Mouse (Mus musculus) kidney, adult 18-20 months (tissue): ENCODE measurements at regions not wholly inside any gene's neighbourhood (a gene's known extent, or its start where the extent isn't known, plus 50 kb on each side); places are given as distances from the start of the nearest gene placed in this dataset.

Experiments
- DNase-seq: peaks from one replicate; pipeline ENCODE4 v3.0.0; 2021

DNA sequence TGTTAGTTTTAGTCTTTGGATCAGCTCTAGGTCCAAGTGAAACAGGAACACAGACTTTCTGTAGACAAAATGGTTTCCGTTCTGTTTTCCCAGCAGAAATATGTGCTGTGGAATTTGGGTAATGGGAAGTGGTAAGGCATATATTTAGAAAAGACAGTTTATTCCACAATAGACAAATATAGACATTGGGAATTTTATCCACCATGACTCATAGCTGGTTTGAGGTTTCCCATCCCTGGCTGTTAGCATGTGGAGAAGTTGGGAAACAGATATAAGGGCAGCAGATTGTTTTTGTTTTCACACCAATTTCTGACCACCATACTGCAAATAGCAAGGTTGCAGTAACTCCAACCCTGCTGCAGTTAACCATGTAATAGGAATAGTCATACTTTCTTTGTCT is 385.0 kb upstream of the Adam34 start:
- DNase-seq, result no peak

DNA sequence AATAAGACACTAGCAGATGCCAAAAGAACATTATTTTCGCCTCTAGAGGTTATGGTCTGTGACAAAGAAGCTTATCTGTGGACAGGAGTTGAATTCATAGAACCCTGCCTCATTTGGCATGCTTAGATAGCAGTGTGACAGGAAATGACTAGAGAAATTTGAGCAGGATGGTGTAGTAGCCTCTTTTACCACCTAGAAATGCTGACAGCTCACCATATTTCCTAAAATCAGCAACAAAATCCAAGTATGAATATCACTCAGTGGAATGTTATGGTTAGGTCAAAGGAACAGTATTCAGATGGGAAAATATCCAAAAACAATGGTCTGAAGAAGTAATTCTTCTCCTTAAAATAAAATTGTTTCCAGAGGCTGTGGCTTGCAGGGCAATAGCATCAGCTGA is 383.6 kb upstream of the Adam34 start:
- DNase-seq, result no peak

DNA sequence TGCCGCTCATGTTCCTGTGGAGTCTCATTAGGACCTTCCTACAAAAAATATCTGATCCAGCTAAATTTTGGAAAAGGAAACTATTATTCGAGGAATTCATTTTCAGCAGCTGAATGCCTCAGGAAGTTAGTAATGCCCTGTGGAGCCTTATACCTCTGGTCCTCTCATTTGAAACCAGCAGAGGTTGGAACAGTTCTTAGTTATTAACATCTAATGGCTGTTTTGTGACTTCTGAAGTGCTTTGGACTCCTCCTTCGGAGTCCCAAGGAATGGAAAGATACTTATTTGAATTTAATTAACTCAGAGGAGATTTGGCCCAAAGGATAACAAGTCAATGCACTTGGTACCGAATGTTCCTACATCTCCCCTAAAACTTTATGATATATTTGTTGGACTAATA is 372.2 kb upstream of the Adam34 start:
- DNase-seq, result no peak

DNA sequence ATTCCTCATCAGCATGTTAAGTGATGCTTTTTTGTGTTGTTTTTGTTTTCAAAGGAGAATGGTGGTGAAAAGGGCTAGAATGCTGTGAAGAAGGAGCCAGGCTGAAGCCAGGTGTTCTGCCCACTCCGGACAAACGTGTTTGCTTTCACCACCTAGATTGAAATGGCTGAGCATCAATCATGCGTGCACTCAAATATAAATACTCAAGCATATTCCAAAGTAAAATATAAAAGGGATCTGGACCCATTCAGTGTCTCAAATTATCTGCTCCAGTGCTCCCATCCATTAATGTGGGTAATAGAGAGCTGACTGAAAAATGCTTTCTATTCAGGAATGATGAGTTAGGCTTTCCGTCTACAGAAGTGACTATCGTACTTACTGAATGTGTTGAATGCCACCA is 349.0 kb upstream of the Adam34 start:
- no peak for DNase-seq

DNA sequence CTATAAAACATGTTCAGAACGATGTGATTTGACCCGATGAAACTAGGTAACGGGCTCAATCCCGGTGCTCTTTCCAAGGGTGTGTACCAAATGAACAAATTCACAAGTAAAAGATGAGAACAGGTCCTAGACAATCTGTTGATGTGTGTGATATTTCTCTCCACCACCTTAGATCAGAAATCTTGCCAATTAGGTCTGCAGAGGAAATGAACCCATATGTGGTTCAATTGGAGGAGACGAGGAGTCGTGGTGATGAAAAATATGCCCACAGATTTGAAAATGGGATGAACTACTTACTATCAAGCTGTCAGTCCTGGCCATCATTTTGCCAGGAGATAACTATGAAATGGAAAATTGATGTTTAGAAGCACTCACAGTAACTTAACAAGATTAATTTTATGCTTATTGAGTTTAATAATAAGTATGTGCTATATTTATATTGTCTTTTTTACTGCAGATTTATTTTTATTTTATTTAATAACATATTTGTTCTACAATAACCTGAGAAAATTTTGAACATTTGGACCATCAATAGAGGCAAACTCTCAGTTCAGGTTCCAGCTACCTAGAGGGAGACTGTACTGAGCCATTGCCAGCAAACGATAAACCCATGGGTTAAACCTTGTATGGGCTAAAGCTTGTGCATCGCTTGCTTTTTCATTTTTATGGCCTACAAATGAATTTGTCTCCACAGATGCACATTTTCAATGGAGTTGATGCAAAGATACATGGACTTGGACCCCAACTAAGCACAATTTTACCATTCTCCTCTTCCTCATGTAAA is 332.9 kb upstream of the Adam34 start:
- DNase-seq, result no peak

DNA sequence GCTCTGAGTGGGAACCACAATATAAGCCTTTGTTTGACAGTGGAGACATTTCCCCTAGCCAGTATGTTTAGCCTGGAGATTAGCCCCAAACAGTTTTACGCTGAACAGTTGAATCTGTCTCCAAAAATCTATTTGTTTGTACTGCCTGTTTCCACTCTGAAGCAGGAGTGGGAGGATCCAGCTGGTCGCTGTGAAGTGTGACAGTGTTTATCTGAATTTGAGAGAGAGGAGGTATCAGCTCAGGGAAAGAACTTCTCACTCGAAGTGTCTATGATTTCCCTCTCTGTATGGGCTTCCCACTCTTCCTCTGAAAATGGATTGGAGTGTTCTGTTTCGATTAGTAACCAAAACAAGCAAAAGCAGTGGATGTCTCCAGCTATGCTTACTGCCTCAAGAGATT is 324.4 kb upstream of the Adam34 start:
- no peak for DNase-seq

DNA sequence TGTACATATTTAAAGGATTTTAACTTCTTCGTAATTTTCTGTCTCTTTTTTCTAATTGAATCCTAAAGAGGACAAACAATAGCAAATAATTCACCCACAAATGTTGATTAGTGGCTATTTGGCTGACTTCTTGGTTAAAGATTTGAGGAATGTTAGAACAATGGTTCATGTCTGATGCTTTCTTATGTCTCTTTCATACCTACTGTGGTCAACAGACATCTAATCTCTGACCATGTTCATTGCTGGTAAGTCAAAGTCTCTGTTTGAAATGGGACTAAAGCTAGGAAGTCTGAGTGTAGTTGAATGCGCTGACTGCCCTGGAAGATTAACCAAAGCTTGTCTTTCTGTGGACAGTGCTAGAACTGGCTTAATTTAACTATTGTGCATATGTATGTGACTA is 321.5 kb upstream of the Adam34 start:
- no peak for DNase-seq

DNA sequence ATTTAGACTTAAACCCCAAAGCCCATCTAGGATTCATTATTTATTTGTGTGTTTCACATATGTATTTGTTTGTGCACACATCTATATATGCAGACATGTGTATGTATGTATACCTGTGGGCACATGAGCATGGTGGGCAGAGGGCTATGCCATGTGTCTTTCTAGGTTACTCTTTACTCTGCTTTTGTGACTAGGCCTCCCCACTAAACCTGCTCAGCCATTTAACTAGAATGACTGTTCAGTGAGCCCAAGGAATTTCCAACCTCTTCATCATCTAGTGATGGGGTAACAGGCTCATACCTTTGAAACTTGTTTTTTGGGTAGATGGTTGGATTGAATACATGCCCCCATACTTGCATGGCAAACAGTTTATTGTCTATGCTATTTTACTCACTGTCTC is 321.1 kb upstream of the Adam34 start:
- no peak for DNase-seq

DNA sequence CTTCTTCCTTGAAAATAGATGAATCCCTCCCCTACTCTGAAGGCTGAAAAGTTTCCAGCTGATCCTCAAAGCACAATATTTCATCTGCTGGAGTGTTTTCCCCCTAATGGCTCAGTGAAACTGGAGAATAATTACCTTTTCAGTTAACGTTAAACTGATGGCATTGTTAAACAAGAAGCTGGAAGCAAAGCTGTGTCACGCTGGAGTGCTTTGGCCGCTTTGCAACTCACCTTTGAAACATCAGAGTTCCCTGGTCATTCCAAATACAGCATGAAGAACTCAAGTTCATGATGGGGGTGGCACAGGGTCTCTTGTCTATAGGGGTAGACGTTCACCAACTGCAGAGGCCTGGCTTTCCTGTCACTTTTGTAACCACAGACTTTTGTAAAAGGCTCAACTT is 317.9 kb upstream of the Adam34 start:
- peak; percentile 49 for DNase-seq

DNA sequence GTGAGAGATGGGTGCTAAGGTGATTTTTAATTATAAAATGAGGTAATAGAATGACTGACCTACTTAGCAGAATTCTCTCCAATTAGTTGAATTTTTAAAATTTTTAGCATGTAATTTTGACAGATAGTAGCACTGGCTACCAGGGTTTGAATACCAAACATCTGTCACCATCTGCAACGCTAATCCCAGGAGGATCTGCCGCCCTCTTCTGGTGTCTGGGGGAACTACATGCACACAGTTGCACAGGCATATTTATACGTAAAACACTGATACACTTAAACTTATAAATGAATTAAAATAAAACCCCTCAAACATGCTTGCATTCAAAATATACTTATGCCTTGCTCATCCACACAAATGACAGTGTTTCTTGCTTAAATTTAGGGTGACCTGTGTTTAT is 316.1 kb upstream of the Adam34 start:
- DNase-seq, result peak; percentile 53

DNA sequence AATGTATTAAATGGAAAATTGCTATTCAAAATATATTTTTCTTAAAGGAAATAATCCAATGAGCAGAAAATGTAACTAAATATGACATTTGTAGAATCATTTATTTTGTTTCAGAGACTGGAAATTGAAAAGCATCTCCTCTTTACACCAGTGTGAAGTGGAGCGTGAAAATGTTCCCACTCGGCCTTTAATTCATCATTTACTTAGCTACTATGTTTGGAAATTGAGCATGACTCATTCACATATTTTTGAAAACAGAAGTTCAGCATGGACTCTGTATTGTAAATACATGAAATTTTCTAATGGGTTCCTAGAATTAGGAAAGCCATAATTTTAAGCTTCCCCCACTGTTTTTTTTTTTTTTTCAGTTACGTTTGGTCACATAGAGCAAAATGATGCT is 314.2 kb upstream of the Adam34 start:
- DNase-seq, result no peak
